Mouse (Mus musculus): ENCODE measurements around the gene Grid2. TPM values are rescaled to one million over a fixed set of nuclear protein-coding genes. Genes with fewer than 3 reads are reported as not detected.

Gene Grid2
- polyA plus RNA-seq, 1 experiment = not detected

GRCm38 (mm10) chr6:63820236-63820635, 564.6 kb downstream of the Grid2 start:
- Histone ChIP-seq H3K4me3 (ENCODE audit: insufficient read depth, low read length) (no peak overlapping the region), H3K27ac (ENCODE audit: insufficient read depth, low read depth, low read length) (no peak overlapping the region), H3K4me1 (ENCODE audit: control insufficient read depth, insufficient read depth, low read length) (no peaks in the 10 kb centered on the region)
- no peak for TF ChIP-seq POLR2A (IDR thresholded peaks at IDR 0.05; ENCODE audit: borderline replicate concordance, low read depth, low read length)
- no peak for TF ChIP-seq CTCF (IDR thresholded peaks at IDR 0.05; ENCODE audit: low read depth, low read length)

- TF ChIP-seq POLR2A (IDR thresholded peaks at IDR 0.05; ENCODE audit: borderline replicate concordance, low read depth, low read length) (no peak), CTCF (IDR thresholded peaks at IDR 0.05; ENCODE audit: low read depth, low read length) (no peak)
- H3K4me3 ChIP-seq (ENCODE audit: insufficient read depth, low read length) = no peak overlapping the region
- H3K4me1 ChIP-seq (ENCODE audit: control insufficient read depth, insufficient read depth, low read length) = no peaks in the 10 kb centered on the region
- no peak overlapping the region for H3K27ac ChIP-seq (ENCODE audit: insufficient read depth, low read depth, low read length)
Observed at GRCm38 (mm10) chr6:63862628-63863027, 607.0 kb downstream of the Grid2 start.

GRCm38 (mm10) chr6:63877088-63877764, 621.5 kb downstream of the Grid2 start:
- Histone ChIP-seq H3K4me3 (ENCODE audit: insufficient read depth, low read length) (no peak overlapping the region), H3K27ac (ENCODE audit: insufficient read depth, low read depth, low read length) (no peak overlapping the region), H3K4me1 (ENCODE audit: control insufficient read depth, insufficient read depth, low read length) (no peaks in the 10 kb centered on the region)
- TF ChIP-seq CTCF (IDR thresholded peaks at IDR 0.05; ENCODE audit: low read depth, low read length) (no peak), POLR2A (IDR thresholded peaks at IDR 0.05; ENCODE audit: borderline replicate concordance, low read depth, low read length) (no peak)

- H3K4me3 ChIP-seq (ENCODE audit: insufficient read depth, low read length) = no peak overlapping the region
- H3K4me1 ChIP-seq (ENCODE audit: control insufficient read depth, insufficient read depth, low read length) = no peaks in the 10 kb centered on the region
- no peak for TF ChIP-seq CTCF (IDR thresholded peaks at IDR 0.05; ENCODE audit: low read depth, low read length)
- TF ChIP-seq POLR2A (IDR thresholded peaks at IDR 0.05; ENCODE audit: borderline replicate concordance, low read depth, low read length) = no peak
- no peak overlapping the region for H3K27ac ChIP-seq (ENCODE audit: insufficient read depth, low read depth, low read length)
Observed at GRCm38 (mm10) chr6:63877765-63878345, 622.2 kb downstream of the Grid2 start.

GRCm38 (mm10) chr6:63894714-63895113, 639.0 kb downstream of the Grid2 start:
- Histone ChIP-seq H3K4me3 (ENCODE audit: insufficient read depth, low read length) (no peak overlapping the region), H3K4me1 (ENCODE audit: control insufficient read depth, insufficient read depth, low read length) (no peaks in the 10 kb centered on the region), H3K27ac (ENCODE audit: insufficient read depth, low read depth, low read length) (no peak overlapping the region)
- TF ChIP-seq POLR2A (IDR thresholded peaks at IDR 0.05; ENCODE audit: borderline replicate concordance, low read depth, low read length) = no peak
- TF ChIP-seq CTCF (IDR thresholded peaks at IDR 0.05; ENCODE audit: low read depth, low read length) = no peak

- no peak for TF ChIP-seq POLR2A (IDR thresholded peaks at IDR 0.05; ENCODE audit: borderline replicate concordance, low read depth, low read length)
- Histone ChIP-seq H3K27ac (ENCODE audit: insufficient read depth, low read depth, low read length) (no peak overlapping the region), H3K4me1 (ENCODE audit: control insufficient read depth, insufficient read depth, low read length) (no peaks in the 10 kb centered on the region), H3K4me3 (ENCODE audit: insufficient read depth, low read length) (no peak overlapping the region)
Observed at GRCm38 (mm10) chr6:63898171-63898570, 642.5 kb downstream of the Grid2 start.

- Histone ChIP-seq H3K4me1 (ENCODE audit: control insufficient read depth, insufficient read depth, low read length) (no peaks in the 10 kb centered on the region), H3K27ac (ENCODE audit: insufficient read depth, low read depth, low read length) (no peak overlapping the region), H3K4me3 (ENCODE audit: insufficient read depth, low read length) (no peak overlapping the region)
- TF ChIP-seq CTCF (IDR thresholded peaks at IDR 0.05; ENCODE audit: low read depth, low read length) (no peak), POLR2A (IDR thresholded peaks at IDR 0.05; ENCODE audit: borderline replicate concordance, low read depth, low read length) (no peak)
Observed at GRCm38 (mm10) chr6:63917035-63917570, 661.4 kb downstream of the Grid2 start.

GRCm38 (mm10) chr6:63921951-63922350, 666.3 kb downstream of the Grid2 start:
- Histone ChIP-seq H3K4me3 (ENCODE audit: insufficient read depth, low read length) (no peak overlapping the region), H3K4me1 (ENCODE audit: control insufficient read depth, insufficient read depth, low read length) (no peaks in the 10 kb centered on the region), H3K27ac (ENCODE audit: insufficient read depth, low read depth, low read length) (no peak overlapping the region)
- no peak for TF ChIP-seq CTCF (IDR thresholded peaks at IDR 0.05; ENCODE audit: low read depth, low read length)
- no peak for TF ChIP-seq POLR2A (IDR thresholded peaks at IDR 0.05; ENCODE audit: borderline replicate concordance, low read depth, low read length)

- H3K4me1 ChIP-seq (ENCODE audit: control insufficient read depth, insufficient read depth, low read length) = no peaks in the 10 kb centered on the region
- no peak overlapping the region for H3K4me3 ChIP-seq (ENCODE audit: insufficient read depth, low read length)
- H3K27ac ChIP-seq (ENCODE audit: insufficient read depth, low read depth, low read length) = no peak overlapping the region
- TF ChIP-seq CTCF (IDR thresholded peaks at IDR 0.05; ENCODE audit: low read depth, low read length) = no peak
- no peak for TF ChIP-seq POLR2A (IDR thresholded peaks at IDR 0.05; ENCODE audit: borderline replicate concordance, low read depth, low read length)
Observed at GRCm38 (mm10) chr6:63931201-63931600, 675.5 kb downstream of the Grid2 start.

GRCm38 (mm10) chr6:63946721-63947120, 691.0 kb downstream of the Grid2 start:
- Histone ChIP-seq H3K4me3 (ENCODE audit: insufficient read depth, low read length) (no peak overlapping the region), H3K4me1 (ENCODE audit: control insufficient read depth, insufficient read depth, low read length) (no peaks in the 10 kb centered on the region), H3K27ac (ENCODE audit: insufficient read depth, low read depth, low read length) (no peak overlapping the region)
- TF ChIP-seq CTCF (IDR thresholded peaks at IDR 0.05; ENCODE audit: low read depth, low read length) (no peak), POLR2A (IDR thresholded peaks at IDR 0.05; ENCODE audit: borderline replicate concordance, low read depth, low read length) (no peak)

Measured in bone marrow macrophage, adult 2 months (primary cell).